Mouse (Mus musculus) layer of hippocampus, adult 8-10 months (tissue): ENCODE results near the gene Rgs6. TPM values are rescaled to one million over a fixed set of nuclear protein-coding genes. Genes with fewer than 3 reads are reported as not detected.
A peak's percentile ranks its signal among the peaks of the same experiment; 100 is the strongest.

ENCODE experiments used
- DNase-seq, 2 experiments: peaks; one replicate each; pipeline ENCODE4 v3.0.0; 2022; ENCODE audit warnings: low spot score in 2 of 2
- total RNA-seq, 4 experiments: library from RNA; stranded (reverse); gene quantifications; 2 replicates each; pipeline ENCODE4 v1.2.4; 2022

Rgs6 gene
- total RNA-seq, 4 experiments from 2014 or later: 9.1 to 15.1 (median 10.1) TPM

DNA sequence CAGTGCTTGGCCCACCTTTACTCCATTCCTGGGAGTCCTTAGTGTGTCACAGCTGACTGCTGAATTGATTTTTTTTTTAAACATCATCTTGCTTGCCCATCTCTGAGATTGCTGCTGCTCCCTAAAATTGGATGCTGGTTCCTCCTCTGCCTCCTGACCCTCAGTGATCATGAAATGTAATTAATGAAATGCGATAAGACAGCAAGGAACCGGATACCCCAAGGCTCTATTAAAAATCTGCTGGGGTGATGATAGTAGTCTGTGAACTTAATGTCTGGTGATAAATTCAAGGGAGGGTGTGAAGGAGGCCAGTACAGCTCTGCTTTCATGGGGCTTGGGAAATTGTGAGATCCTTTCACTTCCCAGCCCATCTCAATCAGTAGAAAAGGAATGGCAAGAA is 489.4 kb downstream of the Rgs6 start:
- no peak for DNase-seq

DNA sequence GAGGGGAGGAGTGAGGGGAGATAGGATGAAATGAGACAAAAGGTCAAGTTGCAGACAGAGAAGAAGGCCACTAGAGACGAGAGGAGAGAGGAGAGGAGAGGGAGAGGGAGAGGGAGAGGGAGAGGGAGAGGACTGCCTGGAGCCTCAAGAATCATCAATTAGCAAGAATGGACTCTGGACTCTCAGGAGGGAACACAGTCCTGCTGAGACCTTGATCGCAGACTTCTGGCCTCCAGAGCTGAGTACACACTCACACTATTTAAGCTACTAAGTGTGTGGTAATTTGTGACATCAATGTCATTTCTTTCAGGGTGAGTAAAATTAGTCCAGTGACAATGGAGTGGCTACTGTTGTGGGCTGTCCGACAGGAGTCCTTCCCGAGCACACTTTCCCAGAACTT is 495.3 kb downstream of the Rgs6 start:
- no peak for DNase-seq

DNA sequence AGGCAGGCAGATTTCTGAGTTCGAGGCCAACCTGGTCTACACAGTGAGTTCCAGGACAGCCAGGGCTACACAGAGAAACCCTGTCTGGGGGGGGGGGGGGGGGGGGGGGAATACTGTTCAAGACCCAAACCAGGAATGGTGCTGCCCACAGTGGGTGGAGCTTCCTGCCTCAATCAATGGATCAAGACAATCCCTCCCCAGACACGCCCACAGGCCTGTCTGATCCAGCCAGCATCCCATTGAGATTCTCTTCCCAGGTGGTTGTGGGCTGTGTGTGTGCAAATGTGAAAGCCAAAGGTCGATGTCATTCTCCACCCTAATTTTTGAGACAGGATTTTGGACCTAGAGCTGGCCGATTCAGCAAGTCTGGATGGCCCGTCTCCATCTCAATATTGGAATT is 496.5 kb downstream of the Rgs6 start:
- no peak for DNase-seq

DNA sequence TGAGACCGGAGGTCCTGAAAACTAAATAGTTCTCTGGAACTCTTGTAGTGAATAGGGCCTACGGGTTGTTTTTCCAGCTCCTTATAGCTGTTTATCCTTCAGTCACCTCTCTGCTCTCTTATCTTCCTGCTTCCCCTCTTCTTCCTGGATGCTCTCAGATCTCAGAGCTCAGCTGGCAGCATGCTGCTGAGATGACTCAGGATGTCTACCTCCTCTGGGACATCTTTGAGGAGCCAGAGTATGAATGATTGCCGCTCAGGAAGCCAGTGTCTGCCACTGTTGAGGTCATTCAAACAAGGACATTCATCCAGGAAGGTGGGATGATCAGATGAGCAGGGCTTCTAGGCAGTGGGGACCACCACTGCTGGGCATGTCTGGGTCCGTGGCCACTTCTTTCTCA is 498.9 kb downstream of the Rgs6 start:
- no peak for DNase-seq

DNA sequence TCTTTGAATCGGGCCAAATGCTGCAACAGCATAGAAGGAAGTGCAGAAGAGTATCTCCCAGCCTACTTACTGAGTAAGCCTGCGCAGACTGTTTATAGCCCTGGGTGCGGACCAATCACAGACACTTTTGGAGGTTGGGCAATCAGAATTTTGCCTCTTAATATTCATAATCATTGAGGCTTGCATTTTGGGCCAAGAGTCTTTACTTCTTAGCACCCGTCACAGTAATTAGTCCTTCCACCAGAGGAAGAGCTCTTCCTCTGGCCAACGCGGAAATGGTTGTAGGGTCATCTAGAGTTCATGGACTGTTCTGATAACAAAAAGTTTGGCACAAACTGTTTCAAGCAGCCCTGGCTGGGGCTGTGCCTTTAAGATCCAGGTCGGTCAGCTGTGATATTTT is 499.5 kb downstream of the Rgs6 start:
- no peak for DNase-seq

DNA sequence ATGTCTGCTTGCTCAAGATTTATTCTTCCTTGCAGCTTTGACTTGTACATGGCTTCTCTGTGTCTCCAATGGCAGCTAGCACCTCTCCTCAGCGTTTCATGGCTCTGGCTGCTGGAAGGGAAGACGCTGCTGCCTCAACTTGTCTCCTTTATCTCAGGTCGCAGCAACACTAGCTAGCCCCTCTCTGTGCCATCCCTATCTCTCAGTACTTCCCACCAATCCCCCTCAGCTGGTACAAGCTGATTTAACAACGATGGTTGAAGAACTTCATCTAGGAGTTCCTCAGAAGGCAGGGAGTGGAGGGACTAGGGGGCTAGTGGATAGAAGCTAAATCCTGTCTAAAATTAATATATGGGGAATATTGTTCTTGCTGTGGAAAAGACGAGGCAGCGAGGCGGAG is 503.9 kb downstream of the Rgs6 start:
- DNase-seq: no peak

DNA sequence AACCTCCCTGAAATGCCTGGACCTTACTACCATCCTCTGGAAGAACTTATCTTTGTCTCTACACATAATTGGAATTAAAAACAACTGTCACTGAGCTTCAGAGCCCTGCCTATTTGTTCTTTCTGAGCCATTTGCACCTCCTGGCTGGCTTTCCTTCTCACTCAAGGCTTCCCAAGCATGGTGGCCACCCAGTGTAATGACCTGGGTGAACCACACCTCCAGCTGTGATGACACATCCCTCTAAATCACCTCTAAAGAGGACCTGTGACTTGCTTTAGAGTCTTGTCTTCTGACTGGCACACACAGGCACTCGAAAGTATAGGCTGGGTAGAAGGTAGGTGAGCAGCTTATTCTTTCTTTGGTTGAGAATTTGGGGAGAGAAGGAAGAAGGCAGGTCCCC is 509.7 kb downstream of the Rgs6 start:
- DNase-seq: no peak

DNA sequence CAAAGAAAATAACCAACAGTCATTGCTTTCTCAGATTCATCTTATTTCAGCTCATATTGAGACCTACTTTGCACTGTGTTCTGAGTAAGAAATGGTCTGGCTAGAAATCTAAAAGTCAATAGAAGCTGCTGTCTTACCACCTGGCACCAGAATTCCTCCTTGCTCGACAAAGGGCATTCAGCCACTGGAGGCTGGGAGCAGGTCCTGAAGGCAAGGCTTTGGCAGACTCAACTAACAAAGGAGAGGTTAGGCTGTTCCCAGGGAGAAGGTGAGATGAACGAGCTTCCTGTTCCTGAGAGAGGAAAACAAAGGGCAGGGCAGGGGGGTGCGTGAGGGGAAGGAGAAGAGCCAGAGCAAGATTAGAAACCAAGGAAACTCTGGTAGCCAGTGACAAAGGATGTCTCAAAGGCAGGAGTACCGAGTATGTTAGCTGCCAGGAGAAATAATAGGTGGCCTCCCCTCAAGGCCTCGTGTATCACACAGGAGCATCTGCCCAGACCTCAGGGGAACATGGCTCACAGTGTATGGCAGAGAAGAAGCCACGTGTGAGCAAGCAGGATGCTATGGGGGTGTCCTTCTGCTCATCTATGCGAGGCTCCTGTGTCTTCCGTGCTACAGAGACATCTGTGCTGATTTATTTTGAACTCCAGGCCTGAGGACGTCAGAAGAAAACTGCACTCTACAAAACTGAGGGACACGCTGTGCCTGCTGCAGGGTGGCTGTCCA is 510.7 kb downstream of the Rgs6 start:
- DNase-seq: no peak

DNA sequence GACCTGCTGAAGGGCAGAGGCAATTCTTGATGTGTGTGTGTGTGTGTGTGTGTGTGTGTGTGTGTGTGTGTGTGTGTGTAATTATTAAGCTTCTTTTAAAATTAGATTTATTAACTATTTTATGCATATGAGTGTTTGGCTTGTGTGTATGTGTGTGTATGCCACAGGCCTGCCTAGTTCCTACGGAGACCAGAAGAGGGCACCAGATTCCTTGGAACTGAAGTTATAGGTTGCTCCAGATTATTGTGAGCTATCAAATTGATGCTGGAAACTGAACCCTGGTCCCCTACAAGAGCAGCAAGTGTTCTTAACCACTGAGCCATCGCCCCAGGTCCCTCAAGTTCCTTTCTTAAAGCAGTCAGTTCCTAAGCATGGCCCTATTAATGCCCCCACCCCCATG is 511.8 kb downstream of the Rgs6 start:
- DNase-seq: no peak

DNA sequence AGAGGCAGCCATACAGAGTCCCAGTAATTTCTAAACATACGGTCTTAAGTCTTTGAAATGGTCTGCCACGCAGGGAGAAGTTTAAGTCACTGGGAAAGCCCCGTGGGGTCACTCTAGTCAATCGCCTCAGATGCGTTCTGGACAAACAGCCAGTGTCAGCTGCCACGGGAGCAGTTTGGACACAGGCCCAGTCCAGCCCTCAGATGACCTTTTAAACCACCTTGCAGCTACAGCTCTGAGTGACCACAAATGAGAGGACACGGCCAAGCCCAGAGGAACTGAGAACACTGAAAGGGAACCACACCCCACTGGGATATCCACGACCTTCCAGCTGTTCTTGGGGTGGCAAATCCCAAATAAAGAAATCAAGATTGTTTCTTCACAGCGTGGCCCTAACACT is 512.3 kb downstream of the Rgs6 start:
- no peak for DNase-seq

DNA sequence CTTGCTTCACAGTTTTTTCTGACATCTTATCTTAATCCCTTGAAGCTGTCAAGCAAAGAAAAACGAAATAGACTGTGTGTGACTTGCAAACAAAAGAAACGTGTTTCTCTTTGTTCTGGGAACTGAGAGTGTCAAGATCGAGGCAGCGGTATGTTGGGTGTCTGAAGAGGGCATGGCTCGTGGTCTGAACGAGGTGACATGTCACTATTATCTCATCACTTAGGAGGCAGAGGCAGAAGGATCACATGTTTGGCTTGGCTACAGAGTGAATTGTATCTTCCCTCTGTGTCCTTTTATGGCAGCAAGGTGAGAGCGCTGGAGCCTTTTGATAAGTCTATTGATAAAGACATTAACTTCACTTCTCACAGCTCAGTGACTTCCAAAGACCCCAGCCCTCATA is 512.8 kb downstream of the Rgs6 start:
- DNase-seq: no peak

DNA sequence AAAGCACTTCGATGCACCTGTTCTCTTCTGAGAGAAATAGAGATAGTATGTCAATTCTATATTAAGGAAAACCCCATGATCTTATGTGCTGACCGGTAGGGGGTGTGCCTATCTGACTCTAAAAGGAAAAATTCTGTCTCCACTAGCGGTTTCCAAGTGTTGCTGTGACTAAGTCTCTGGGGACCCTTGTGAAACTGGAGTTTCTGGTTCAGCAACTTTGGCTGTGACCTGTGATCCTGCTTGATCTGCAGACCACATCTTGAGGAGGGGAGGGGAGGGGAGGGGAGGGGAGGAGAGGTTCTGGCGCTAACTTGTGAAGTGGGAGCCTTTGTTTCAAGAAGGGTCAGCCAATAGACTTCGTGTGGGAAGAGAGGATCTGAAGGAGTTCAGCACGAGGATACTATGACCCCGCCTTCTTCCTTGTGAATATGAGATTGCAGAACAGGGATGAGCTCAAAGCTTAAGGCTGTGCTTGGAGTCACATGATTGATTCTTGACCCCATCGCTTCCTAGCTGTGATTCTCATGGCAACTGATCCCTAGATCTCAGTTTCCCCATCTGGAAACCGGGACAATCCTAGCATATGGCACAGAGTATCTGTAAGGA is 517.5 kb downstream of the Rgs6 start:
- DNase-seq: no peak

DNA sequence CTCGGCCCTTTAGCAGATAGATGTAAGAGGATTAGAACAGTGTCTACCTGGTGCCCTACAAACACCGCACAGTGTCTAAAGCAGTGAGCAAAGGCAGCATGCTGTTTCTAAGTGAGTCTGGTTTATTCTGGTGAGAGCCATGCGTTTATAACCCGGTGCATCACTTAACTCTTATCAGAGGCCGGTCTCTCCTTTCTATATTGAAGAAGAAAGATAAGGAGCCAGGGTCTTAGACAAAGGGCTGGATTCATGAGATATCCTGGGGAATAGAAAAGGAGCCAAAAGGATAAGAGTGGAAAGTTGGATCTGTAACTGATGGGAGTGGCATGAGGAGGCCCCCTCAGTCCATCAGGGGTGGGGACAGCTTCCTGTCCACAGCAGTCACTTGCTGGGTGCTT is 518.0 kb downstream of the Rgs6 start:
- DNase-seq: no peak

DNA sequence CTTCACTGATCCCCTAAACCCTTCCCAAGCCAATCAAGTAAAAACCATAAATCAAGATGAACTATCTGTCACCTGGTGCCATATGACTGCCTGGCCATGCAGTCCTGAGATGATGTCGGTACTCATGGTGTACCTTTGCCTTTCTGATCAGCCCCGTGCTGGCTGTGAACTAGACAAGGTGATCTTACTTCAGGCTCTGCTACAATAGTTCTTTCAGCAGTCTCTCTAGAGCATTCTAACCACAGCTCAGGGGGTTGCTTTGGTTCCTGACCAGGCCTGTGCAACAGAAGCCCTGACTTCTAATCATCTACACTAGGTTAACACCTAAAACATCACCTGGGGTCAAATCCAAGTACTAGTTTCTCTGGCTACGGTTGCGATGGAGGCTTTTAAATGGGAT is 521.4 kb downstream of the Rgs6 start:
- no peak for DNase-seq

DNA sequence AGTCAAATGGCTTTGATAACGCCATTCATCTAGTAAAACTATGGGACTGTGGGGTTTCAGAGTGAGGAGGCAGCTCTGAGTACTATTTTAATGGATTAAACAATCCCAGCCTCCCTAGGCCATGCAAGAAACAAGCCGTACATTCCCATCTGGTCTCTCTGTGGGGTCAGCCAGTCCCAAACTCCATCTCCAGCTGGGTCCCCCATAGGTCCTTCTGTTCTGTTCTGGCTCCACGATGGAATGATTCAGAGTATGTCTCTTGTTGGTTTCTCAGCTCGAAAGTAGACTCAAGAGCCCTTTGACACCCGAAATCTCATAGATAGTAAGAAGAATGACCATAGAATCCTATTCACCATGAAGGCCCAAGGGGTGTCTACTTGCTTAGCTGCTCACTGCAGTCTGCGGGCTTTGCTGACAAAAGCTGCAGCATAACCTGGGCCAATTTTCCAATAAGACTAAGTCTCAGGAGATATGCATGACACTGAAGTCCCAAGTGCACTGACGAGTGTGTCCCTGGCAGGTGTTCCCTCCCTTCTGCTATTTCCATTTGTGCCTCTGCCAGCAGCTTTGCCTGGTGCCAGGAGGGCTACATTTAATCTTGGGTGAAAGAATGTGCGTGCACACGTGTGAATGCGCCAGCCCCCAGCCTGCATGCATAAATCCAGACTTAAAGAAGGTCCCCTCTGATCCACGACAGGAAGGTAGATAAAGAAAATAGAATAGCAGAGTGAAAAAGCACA is 522.0 kb downstream of the Rgs6 start:
- no peak for DNase-seq

DNA sequence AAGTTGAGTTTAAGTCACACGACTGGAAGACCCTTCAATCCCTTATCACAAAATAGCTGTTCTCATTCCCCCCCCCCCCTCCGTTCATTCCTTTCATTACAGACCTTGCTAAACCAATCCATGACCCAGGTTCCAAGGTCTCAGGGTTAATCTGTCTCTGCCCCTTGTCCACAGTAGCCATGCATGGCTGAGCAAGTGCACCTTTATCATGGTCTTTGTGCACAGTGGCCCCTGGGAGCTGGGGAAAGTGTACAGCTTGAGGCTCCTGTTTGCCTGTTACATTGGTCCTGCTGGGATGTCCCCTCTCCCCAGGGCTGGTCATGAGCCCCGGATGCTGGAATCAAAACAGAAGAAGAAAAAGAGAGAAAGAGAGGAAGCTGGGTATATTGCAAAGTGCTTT is 522.6 kb downstream of the Rgs6 start:
- no peak for DNase-seq

DNA sequence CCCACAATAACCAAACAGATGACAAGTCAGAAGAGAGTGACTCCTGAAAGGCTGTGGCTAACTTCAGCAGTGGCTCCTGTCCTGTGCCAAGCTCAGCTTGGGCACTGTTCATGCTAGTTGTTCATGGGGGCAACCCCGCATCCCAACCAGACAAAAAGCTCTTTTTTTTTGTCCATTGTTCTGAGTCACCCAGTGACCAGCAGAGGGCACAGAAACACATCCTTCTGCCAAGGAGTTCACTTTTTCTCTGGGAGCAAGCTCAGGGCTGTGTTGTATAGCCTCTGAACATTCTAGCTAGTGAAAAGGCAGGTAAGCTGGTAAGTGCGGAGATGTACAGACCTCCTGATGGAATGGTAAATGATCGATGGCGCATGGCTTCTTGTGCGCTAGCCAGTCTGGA is 524.2 kb downstream of the Rgs6 start:
- no peak for DNase-seq

DNA sequence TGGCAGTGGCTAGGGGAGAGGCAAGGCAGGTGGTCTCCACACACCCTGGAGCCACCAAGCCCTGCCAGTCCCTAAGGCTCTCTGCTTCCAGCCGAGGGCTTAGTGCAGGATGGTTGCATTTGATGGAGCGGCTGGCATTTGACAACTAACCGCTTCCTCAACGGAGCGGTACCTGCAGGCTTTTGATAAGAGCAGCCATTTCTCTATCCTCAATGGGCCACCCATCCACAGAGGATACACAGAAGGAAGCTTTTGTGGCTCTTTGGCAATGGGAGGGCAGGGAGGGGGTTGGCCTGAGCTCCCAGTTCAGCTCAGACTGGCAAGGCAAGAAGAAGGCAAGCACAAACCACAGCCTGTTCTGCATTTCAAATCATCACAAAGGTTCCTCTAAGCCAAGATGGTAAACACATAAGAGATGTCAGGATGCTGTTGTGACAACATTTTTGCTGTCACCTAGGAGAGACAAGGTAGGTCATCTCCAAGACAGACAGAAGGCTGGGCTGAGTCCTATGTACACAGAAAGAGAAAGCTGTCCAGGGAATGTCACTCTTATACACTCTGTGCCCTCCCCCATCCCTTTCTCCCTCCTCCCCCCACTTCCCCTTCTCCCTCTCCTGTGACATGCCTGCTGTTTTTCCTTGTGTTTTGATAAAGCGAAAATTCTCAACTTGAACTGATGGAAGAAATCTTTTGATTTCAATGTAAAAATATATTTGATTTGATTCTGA is 525.0 kb downstream of the Rgs6 start:
- no peak for DNase-seq

DNA sequence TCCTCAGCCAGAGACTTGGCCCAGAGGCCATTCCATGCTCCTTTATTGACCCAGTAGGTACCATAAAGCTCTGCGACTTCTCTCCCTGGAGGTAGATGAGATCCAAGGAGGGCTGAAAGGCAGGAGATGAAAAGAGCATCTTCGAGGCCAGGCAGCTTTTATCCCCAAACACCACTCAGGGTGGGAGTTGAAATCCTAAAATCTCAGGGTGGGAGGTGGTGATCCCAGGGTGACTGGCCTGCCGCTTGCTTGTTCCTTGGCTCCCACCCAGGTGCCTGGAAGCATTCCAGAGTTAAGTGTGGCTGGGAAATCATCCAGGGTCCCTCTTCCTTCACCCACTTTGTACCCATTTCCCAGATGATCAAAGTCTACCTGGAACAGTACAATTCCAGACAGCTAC is 525.9 kb downstream of the Rgs6 start:
- no peak for DNase-seq

DNA sequence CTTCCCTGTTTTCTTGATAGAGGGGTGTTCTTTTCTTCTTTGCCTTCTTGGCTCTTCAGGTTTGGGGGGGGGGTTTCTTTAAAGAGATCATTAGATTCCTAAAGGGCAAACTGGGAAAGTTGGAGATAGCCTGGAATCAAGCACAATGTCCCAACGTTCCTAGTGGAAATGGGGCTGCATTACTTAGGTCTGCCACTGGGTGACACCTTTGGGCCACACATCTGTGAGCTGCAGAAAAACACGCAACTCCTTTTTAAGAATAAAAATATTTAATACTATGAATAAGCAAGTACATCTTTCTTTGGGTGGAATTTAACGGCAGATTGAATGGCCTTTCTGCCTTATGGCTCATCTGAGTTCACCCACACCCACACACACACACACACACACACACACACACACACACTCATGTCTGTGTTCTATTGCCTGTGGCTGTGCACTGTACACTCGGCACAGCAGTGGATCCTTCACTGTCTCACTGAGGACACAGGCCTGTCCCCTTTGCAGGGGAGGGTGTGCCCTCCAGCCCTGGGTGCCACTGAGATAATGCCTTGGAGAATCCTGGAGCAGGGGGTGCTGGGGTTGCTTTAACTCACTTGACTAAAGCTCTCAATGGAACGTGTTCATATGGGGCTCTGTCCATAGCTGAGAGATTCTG is 526.4 kb downstream of the Rgs6 start:
- DNase-seq: peak; percentile 60 to 81

DNA sequence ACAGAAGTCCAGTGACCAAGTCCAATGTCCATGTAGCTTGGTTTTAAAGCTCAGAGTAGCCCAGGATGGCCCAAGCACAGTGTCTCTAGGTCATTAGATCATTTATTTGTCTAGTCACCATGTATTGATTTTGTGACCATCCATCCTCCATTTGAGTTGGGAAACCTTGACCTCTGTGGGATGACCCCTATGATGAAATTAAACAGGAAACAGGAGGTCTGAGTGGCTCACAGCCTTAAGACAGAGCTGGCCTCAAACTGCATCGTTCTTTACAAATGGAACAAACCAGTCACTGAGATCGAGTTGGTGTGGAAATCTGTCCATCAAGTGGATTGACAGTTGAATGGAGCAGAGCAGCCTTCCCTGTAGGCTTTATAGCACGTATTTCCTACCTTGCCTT is 536.0 kb downstream of the Rgs6 start:
- DNase-seq: no peak

DNA sequence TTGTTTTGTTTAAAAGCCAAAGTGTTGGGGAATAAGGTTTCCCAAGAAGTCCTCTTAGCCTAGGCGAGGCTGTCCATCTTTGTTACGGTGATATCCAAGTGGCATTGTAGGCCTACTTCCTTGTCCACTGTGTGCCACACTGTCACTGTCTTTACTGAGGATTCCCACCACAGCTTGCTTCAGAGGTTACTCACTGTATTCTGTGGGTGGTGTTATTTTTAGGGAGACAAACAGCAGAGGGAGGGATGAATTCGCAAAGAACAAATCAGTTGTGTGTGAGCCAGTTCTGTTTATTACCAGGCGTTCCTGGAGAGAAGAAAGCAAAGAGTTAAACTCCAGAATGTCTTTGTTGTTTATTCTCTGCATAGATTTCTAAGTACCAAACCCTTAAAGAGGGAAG is 537.2 kb downstream of the Rgs6 start:
- no peak for DNase-seq
